Mouse (Mus musculus) left cerebral cortex, postnatal 4 days (tissue): ENCODE data around the gene Heyl. TPM values are rescaled to one million over a fixed set of nuclear protein-coding genes. Genes with fewer than 3 reads are reported as not detected.
"Not testable (repeated sequence)": the region's sequence is repeated elsewhere in the genome, so short reads cannot be mapped to it uniquely, and the experiment has no call there.

Source experiments
- DNase-seq: peaks from one replicate; pipeline ENCODE4 v3.0.0-alpha.2; 2022
- intact Hi-C: fragments of 180-260 bp; cut with DNase I; formaldehyde crosslinking; loops from one replicate; pipeline ENCODE4 v1.15.1; 2025
- total RNA-seq, 2 experiments: library from RNA; stranded (reverse); gene quantifications; 2 replicates each; pipeline ENCODE4 v1.2.3; 2021

Gene Heyl
- total RNA-seq, 2 experiments from 2014 or later = 5.9 to 6.6 TPM

GRCm38 (mm10) chr4:123282915-123283674 is 49.7 kb downstream of the Heyl start:
- intact Hi-C loops, DNase-seq: not testable (repeated sequence)

- DNase-seq, intact Hi-C loops: not testable (repeated sequence)
These were observed 50.3 kb downstream of the Heyl start for GRCm38 (mm10) chr4:123283675-123284064.

DNA sequence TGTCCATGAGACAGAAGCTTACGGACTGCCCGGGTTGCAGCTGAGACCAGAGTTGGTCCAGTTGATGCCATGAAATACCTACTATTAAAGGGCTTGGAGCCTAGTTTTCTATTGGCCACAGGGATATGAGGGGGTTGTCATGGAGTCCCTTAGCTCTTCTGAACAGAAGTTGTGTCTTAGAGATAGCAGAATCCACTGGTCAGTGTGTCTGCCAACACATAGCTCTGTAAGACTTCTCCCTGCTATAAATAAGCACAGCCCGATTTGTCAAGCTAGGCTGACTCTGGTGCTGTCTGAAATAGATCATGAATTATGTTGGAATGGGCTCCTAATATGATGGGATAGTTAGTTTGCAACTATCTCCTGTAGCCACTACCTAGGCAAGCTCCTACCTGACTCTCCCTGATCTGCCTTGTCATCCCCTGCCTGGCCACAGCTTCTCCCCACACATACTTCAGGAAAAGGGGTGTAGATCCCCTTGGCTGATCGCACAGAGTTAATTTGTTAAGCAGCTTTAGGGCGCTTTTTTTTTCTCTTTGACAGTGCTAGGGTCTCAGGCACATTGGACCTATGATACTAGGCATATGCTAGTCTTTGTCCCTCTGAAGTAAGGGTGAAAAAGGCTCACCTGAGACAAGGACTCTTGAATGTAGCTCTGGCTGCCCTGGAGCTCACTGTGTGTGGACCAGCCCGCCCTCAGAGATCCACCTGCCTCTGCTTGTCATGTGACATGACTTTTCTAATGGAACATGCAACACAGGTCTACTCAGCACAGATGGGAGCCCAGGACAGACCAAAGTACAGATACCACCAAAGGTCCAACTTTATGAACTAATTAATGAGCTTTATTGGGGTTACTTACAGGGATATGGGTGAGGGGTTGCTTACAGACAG is 51.6 kb downstream of the Heyl start:
- intact Hi-C loops = no loop called here
- no peak for DNase-seq

DNA sequence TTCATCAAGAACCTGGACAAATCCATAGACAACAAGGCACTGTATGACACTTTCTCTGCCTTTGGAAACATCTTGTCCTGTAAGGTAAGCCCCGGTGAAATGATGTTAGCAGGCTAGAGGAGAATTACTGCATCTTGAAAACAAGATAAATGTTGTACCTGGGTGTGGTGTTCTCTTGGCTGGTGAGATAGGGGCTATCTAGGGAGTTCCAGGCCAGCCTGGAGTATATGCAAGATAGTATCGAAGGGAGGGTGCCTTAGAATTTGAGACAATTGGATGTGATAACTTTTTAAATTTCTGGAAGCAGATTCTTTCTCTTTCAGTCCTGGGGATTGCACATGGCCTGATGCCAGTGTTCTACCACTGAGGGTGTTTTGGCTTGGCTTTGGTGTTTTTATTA is 53.4 kb downstream of the Heyl start:
- no peak for DNase-seq
- intact Hi-C loops = no loop called here

GRCm38 (mm10) chr4:123289038-123289437 is 55.7 kb downstream of the Heyl start:
- intact Hi-C loops = no loop called here
- DNase-seq = no peak

- DNase-seq = no peak
- intact Hi-C loops = no loop called here
These were observed 59.0 kb downstream of the Heyl start for GRCm38 (mm10) chr4:123292390-123292789.

GRCm38 (mm10) chr4:123292989-123293388 is 59.6 kb downstream of the Heyl start:
- no peak for DNase-seq
- intact Hi-C loops = no loop called here

DNA sequence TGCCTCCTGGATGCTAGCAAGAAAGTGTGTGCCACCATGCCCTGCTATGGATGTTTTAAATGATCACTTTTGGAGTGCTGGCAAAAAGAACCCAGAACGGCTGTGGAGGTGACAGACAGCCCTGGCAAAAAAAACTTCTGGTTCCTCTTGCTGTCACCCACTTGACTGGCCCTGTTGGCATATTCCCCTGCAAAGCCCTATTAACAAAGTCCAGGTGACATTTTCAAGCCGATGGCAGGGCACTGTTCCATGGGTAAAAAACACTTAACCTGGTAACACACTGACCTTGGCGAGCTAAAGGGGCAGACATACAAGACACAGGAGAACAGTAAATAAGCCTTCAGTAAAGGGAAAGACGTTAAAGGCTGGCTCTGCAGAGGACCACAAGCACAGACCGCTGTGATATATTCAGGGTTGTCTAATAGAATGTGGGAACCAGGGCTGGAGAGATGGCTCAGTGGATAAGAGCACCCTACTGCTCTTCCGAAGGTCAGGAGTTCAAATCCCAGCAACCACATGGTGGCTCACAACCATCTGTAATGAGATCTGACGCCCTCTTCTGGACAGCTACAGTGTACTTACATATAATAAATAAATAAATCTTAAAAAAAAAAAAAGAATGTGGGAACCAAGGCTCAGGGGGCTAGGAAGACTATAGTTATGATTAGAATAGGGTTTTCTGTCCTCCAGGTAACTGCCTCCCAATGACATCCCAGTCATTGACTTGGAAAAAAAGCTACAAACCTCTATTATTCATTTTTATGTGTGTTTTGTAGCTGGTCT is 60.5 kb downstream of the Heyl start:
- DNase-seq = no peak
- intact Hi-C loops = no loop called here

- intact Hi-C loops = not testable (repeated sequence)
- DNase-seq = peak; percentile 41
These were observed 61.7 kb downstream of the Heyl start for GRCm38 (mm10) chr4:123295026-123295425.

DNA sequence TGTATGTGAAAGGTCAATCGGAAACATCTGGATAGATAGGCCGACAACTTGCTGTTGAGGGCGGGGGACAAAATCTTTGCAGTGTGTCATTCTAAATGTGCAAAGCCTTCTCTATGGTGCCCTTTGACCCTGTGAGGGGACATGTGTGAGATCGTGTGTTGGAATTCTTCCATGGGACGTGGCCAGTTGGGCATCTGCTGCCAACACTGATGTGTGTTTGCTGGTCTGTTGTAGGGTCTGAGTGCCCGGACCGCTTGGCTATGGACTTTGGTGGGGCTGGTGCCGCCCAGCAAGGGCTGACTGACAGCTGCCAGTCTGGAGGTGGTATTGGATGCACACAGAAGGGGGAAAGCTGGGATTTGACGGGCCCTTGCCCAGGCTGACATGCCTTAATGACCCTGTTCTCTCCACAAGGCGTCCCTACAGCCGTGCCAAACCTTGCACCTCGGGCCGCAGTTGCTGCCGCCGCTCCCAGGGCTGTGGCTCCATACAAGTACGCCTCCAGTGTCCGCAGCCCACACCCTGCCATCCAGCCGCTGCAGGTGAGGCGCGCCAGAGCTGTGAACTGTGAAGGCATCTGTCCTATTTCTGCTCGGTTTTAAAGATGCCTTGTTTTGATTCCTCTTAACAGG is 62.3 kb downstream of the Heyl start:
- no peak for DNase-seq
- intact Hi-C loops = no loop called here

DNA sequence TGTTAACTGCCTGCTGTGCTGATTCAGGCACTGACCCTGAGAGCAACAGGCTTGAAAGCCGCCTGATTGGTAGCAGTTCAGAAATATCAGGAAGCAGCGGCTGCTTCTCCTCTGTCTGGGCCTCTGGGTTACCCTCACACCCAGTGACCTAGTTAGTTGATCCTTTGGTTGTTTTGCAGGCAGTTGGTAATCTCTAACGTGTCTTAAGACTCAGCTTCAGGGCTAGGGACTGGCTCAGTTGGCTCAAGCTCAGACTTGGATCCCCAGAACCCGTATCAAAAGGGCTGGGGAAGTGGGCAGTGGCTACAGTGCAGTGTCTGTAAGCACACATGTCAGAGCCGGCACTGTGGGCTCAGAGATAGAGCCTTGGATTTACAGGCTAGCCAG is 62.8 kb downstream of the Heyl start:
- intact Hi-C loops = no loop called here
- no peak for DNase-seq

DNA sequence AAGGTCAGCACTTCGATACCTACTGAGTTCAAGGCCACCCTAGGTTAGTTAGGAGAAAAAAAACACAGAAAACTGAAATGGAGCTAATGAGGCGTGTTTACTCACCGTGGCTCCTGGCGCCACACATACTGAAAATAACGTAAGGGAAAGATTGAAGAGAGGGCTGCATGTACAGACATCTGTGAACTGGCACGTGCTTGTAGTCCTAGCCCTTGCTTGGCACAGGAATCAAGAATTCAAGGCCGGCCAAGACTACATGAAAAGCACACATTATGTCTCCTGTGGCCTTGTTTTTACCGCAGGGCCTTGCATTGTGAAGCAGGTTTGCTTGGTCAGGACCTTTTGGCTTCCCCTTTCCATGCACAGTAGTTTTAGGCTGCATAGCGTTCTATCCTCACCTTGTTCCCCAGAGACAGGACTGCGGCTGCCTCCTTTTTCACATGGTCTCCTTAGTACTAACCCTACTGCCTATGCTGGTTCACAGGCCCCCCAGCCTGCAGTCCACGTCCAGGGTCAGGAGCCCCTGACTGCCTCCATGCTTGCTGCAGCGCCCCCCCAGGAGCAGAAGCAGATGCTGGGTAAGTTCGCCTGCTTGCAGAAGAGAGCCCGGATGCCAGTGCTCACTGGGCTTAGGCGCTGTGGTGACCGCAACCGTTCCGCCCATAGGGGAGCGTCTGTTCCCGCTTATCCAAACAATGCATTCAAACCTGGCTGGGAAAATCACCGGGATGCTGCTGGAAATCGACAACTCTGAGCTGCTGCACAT is 64.0 kb downstream of the Heyl start:
- intact Hi-C loops = no loop called here
- no peak for DNase-seq

- DNase-seq = no peak
- intact Hi-C loops = no loop called here
These were observed 64.9 kb downstream of the Heyl start for GRCm38 (mm10) chr4:123298226-123298625.

- DNase-seq = peak; percentile 78
- intact Hi-C loops = no loop called here
These were observed 65.8 kb downstream of the Heyl start for GRCm38 (mm10) chr4:123298980-123299670.

Other genes with a start within 250 kb of the Heyl start
- gene Mycl, start 237.9 kb upstream of the Heyl start, total RNA-seq = 10 to 100 TPM; 60.5 to 66.1 TPM
- 10 to 100 TPM; 29.9 to 30.5 TPM for gene Trit1, start 217.0 kb upstream of the Heyl start, total RNA-seq
- under 1 TPM; 0.34 to 0.82 TPM for gene Bmp8b, start 128.4 kb upstream of the Heyl start, total RNA-seq
- gene Oxct2b, start 117.3 kb upstream of the Heyl start, total RNA-seq = under 1 TPM in 1 of 2 experiments, not detected in 1; 0.77 TPM
- gene Ppie, start 93.6 kb upstream of the Heyl start, total RNA-seq = 10 to 100 TPM; 30.3 to 31.5 TPM
- 10 to 100 TPM; 69.1 to 73.9 TPM for gene Hpcal4, start 50.3 kb upstream of the Heyl start, total RNA-seq
- 1 to 10 TPM; 3.6 to 4.9 TPM for gene Nt5c1a, start 32.1 kb upstream of the Heyl start, total RNA-seq
- 10 to 100 TPM; 62.6 to 65.5 TPM for gene Pabpc4, start 28.8 kb downstream of the Heyl start, total RNA-seq
- under 1 TPM in 1 of 2 experiments, not detected in 1; 0.22 TPM for gene Oxct2a, start 90.1 kb downstream of the Heyl start, total RNA-seq
- under 1 TPM in 1 of 2 experiments, not detected in 1; 0.20 TPM for gene Bmp8a, start 109.7 kb downstream of the Heyl start, total RNA-seq